Mouse (Mus musculus) heart, embryonic 11.5 days (tissue): ENCODE results near the gene Tgfb1. TPM values are rescaled to one million over a fixed set of nuclear protein-coding genes. Genes with fewer than 3 reads are reported as not detected.
A peak's percentile ranks its signal among the peaks of the same experiment; 100 is the strongest.

Source experiments
- ATAC-seq: fragments of 200-750 bp; cut with Nextera tagmentation; replicated peaks from 2 replicates; pipeline ENCODE4 v1.8.0; 2017; ENCODE audit warnings: moderate library complexity; ENCODE audit not compliant: insufficient number of reproducible peaks, low FRiP score, low TSS enrichment
- H3K27ac ChIP-seq: fragments of 300-500 bp; sonication (generic); 2 replicates; pipeline ENCODE4 v1.5.1; 2014; ENCODE audit warnings: mild to moderate bottlenecking, low read depth, low read length
- H3K27me3 ChIP-seq: fragments of 300-500 bp; sonication (generic); 2 replicates; pipeline ENCODE4 v1.6.1; 2014; ENCODE audit warnings: mild to moderate bottlenecking, low read length, mixed read lengths; ENCODE audit not compliant: control insufficient read depth, insufficient read depth
- H3K36me3 ChIP-seq: fragments of 300-500 bp; sonication (generic); 2 replicates; pipeline ENCODE4 v1.6.1; 2014; ENCODE audit warnings: mild to moderate bottlenecking, low read length, moderate library complexity, mixed read lengths; ENCODE audit not compliant: control insufficient read depth, insufficient read depth
- H3K4me1 ChIP-seq: fragments of 300-500 bp; sonication (generic); 2 replicates; pipeline ENCODE4 v1.6.1; 2014; ENCODE audit warnings: low read length; ENCODE audit not compliant: control insufficient read depth, insufficient read depth
- H3K4me2 ChIP-seq: fragments of 300-500 bp; sonication (generic); 2 replicates; pipeline ENCODE4 v1.6.1; 2014; ENCODE audit warnings: mild to moderate bottlenecking, moderate library complexity
- H3K4me3 ChIP-seq: fragments of 300-500 bp; sonication (generic); 2 replicates; pipeline ENCODE4 v1.5.1; 2014; ENCODE audit warnings: low read depth, low read length
- H3K9ac ChIP-seq: fragments of 300-500 bp; sonication (generic); 2 replicates; pipeline ENCODE4 v1.6.1; 2014; ENCODE audit warnings: mild to moderate bottlenecking, low read depth, low read length, moderate library complexity
- H3K9me3 ChIP-seq: fragments of 300-500 bp; sonication (generic); replicated peaks from 2 replicates; pipeline ENCODE4 v1.6.1; 2016; ENCODE audit warnings: low read length; ENCODE audit not compliant: control insufficient read depth
- WGBS: fragments of 180-500 bp; shearing (Covaris S2); extraction: QIAGEN DNeasy Blood & Tissue Kit; methylation state at CpG from one replicate; pipeline ENCODE4 v1.1.7; 2014; ENCODE audit not compliant: insufficient replicate concordance; 5-methylcytosine and 5-hydroxymethylcytosine counted together
- polyA plus RNA-seq: library from polyadenylated mRNA; unstranded; fragments of >200 nt; fragmentation: Nextera tagmentation; extraction: Ambion mirVana; gene quantifications from 2 replicates; pipeline ENCODE4 v1.2.1, GENCODE M21; 2014

Tgfb1 gene
- polyA plus RNA-seq, 1 experiment from 2014 or later, result 3.6 TPM

- 10% methylated on average over 6 of the region's 6 CpGs for WGBS
- peak overlapping the region; percentile 71 for H3K4me3 ChIP-seq
Observed at GRCm38 (mm10) chr7:25679971-25680370, 6.8 kb upstream of the Tgfb1 start.

GRCm38 (mm10) chr7:25680514-25681258 is 6.1 kb upstream of the Tgfb1 start, which contains the start of gene B9d2:
Gene B9d2 (plus strand): TSS chr7:25680780.
- Histone ChIP-seq H3K27me3 (peaks cover 10% of the 10 kb centered on the region), H3K4me2 (peak within 1 kb of the TSS; percentile 69), H3K9ac (peak within 1 kb of the TSS; percentile 81), H3K4me3 (peak within 1 kb of the TSS; percentile 71), H3K4me1 (peaks cover 18% of the 10 kb centered on the region), H3K9me3 (no peaks in the 10 kb centered on the region), H3K27ac (peak within 1 kb of the TSS; percentile 94), H3K36me3 (peaks cover 3% of the 10 kb centered on the region; the same call in 1 of the 2 replicates)
- peak; percentile 95 for ATAC-seq
- under 1% methylated on average over 46 of the region's 46 CpGs for WGBS

More at GRCm38 (mm10) chr7:25679971-25680370, 6.8 kb upstream of the Tgfb1 start:
- Histone ChIP-seq H3K9me3 (no peaks in the 10 kb centered on the region), H3K9ac (peak overlapping the region; percentile 81; the same call in 1 of the 2 replicates), H3K27ac (peak overlapping the region; percentile 94; the same call in 1 of the 2 replicates), H3K4me2 (peak overlapping the region; percentile 69), H3K27me3 (peaks cover 17% of the 10 kb centered on the region), H3K4me1 (peaks cover 22% of the 10 kb centered on the region), H3K36me3 (peaks cover 3% of the 10 kb centered on the region; the same call in 1 of the 2 replicates)
- ATAC-seq, result no peak

- Histone ChIP-seq H3K4me1 (peaks cover 22% of the 10 kb centered on the region), H3K4me3 (peak overlapping the region; percentile 71), H3K27me3 (peaks cover 8% of the 10 kb centered on the region), H3K27ac (no peak overlapping the region), H3K36me3 (peaks cover 3% of the 10 kb centered on the region; the same call in 1 of the 2 replicates), H3K9ac (no peak overlapping the region), H3K4me2 (peak overlapping the region; percentile 69), H3K9me3 (no peaks in the 10 kb centered on the region)
- WGBS, result 53% methylated on average over 15 of the region's 15 CpGs
- no peak for ATAC-seq
Observed at GRCm38 (mm10) chr7:25681341-25682231, 5.2 kb upstream of the Tgfb1 start.

GRCm38 (mm10) chr7:25683474-25684180 is 3.2 kb upstream of the Tgfb1 start:
- H3K27me3 ChIP-seq, result peaks cover 8% of the 10 kb centered on the region; the same call in 1 of the 2 replicates
- H3K36me3 ChIP-seq, result peaks cover 3% of the 10 kb centered on the region; the same call in 1 of the 2 replicates
- H3K4me2 ChIP-seq, result peak overlapping the region; percentile 17
- peak overlapping the region; percentile 35; the same call in 1 of the 2 replicates for H3K27ac ChIP-seq
- H3K9ac ChIP-seq, result no peak overlapping the region
- H3K4me3 ChIP-seq, result no peak overlapping the region
- ATAC-seq, result no peak
- 49% methylated on average over 7 of the region's 7 CpGs for WGBS
- peaks cover 28% of the 10 kb centered on the region for H3K4me1 ChIP-seq
- no peaks in the 10 kb centered on the region for H3K9me3 ChIP-seq

GRCm38 (mm10) chr7:25684659-25685058 is 2.1 kb upstream of the Tgfb1 start:
- WGBS, result 81% methylated on average over 6 of the region's 6 CpGs
- Histone ChIP-seq H3K4me1 (peaks cover 30% of the 10 kb centered on the region), H3K4me3 (no peak overlapping the region), H3K4me2 (no peak overlapping the region), H3K27ac (no peak overlapping the region), H3K9me3 (no peaks in the 10 kb centered on the region), H3K9ac (no peak overlapping the region), H3K27me3 (peaks cover 8% of the 10 kb centered on the region; the same call in 1 of the 2 replicates), H3K36me3 (peaks cover 3% of the 10 kb centered on the region; the same call in 1 of the 2 replicates)
- ATAC-seq, result no peak

- peaks cover 29% of the 10 kb centered on the region for H3K4me1 ChIP-seq
- H3K36me3 ChIP-seq, result peaks cover 3% of the 10 kb centered on the region; the same call in 1 of the 2 replicates
- H3K4me2 ChIP-seq, result peak overlapping the region; percentile 97
- 63% methylated on average over 21 of the region's 21 CpGs for WGBS
- no peak overlapping the region for H3K9ac ChIP-seq
- H3K9me3 ChIP-seq, result no peaks in the 10 kb centered on the region
- no peak for ATAC-seq
- H3K27me3 ChIP-seq, result peaks cover 8% of the 10 kb centered on the region; the same call in 1 of the 2 replicates
- peak overlapping the region; percentile 75 for H3K4me3 ChIP-seq
- 0 out of 2 replicates have a peak overlapping the region, but pooled peaks have one; percentile 86 for H3K27ac ChIP-seq
Observed at GRCm38 (mm10) chr7:25685926-25686470, 804 bp upstream of the Tgfb1 start.

- peak overlapping the region; percentile 97 for H3K4me2 ChIP-seq
- no peak for ATAC-seq
- peak overlapping the region; percentile 80 for H3K9ac ChIP-seq
- WGBS, result under 1% methylated on average over 47 of the region's 47 CpGs
- H3K36me3 ChIP-seq, result peaks cover 3% of the 10 kb centered on the region; the same call in 1 of the 2 replicates
- H3K4me1 ChIP-seq, result peaks cover 23% of the 10 kb centered on the region
- H3K4me3 ChIP-seq, result peak overlapping the region; percentile 75
- no peaks in the 10 kb centered on the region for H3K9me3 ChIP-seq
- peaks cover 8% of the 10 kb centered on the region; the same call in 1 of the 2 replicates for H3K27me3 ChIP-seq
- peak overlapping the region; percentile 73 for H3K27ac ChIP-seq
Observed at GRCm38 (mm10) chr7:25687811-25688401, 1.1 kb downstream of the Tgfb1 start.
